Mouse (Mus musculus): ENCODE data around the gene Adamts9.
A peak's percentile ranks its signal among the peaks of the same experiment; 100 is the strongest.

Adamts9 gene

GRCm38 (mm10) chr6:92860285-92860912 is 82.9 kb downstream of the Adamts9 start:
- peak; percentile 42 for DNase-seq (ENCODE audit: low spot score)

GRCm38 (mm10) chr6:92858721-92859510 is 84.4 kb downstream of the Adamts9 start:
- DNase-seq (ENCODE audit: low spot score), result no peak

GRCm38 (mm10) chr6:92857761-92858160 is 85.5 kb downstream of the Adamts9 start:
- no peak for DNase-seq (ENCODE audit: low spot score)

GRCm38 (mm10) chr6:92854873-92855272 is 88.4 kb downstream of the Adamts9 start:
- no peak for DNase-seq (ENCODE audit: low spot score)

- DNase-seq (ENCODE audit: low spot score), result peak; percentile 89
Observed at GRCm38 (mm10) chr6:92850250-92850649, 93.0 kb downstream of the Adamts9 start.

GRCm38 (mm10) chr6:92849208-92849607 is 94.1 kb downstream of the Adamts9 start:
- no peak for DNase-seq (ENCODE audit: low spot score)

GRCm38 (mm10) chr6:92846614-92847013 is 96.7 kb downstream of the Adamts9 start:
- peak; percentile 73 for DNase-seq (ENCODE audit: low spot score)

GRCm38 (mm10) chr6:92845898-92846297 is 97.4 kb downstream of the Adamts9 start:
- no peak for DNase-seq (ENCODE audit: low spot score)

- no peak for DNase-seq (ENCODE audit: low spot score)
Observed at GRCm38 (mm10) chr6:92843474-92843873, 99.8 kb downstream of the Adamts9 start.

GRCm38 (mm10) chr6:92842000-92842399 is 101.3 kb downstream of the Adamts9 start:
- DNase-seq (ENCODE audit: low spot score), result no peak

- DNase-seq (ENCODE audit: low spot score), result no peak
Observed at GRCm38 (mm10) chr6:92831106-92831505, 112.2 kb downstream of the Adamts9 start.

- DNase-seq (ENCODE audit: low spot score), result no peak
Observed at GRCm38 (mm10) chr6:92829148-92829547, 114.1 kb downstream of the Adamts9 start.

- DNase-seq (ENCODE audit: low spot score), result no peak
Observed at GRCm38 (mm10) chr6:92827360-92827759, 115.9 kb downstream of the Adamts9 start.

GRCm38 (mm10) chr6:92826561-92826960 is 116.7 kb downstream of the Adamts9 start:
- no peak for DNase-seq (ENCODE audit: low spot score)

- no peak for DNase-seq (ENCODE audit: low spot score)
Observed at GRCm38 (mm10) chr6:92823991-92824390, 119.3 kb downstream of the Adamts9 start.

- DNase-seq (ENCODE audit: low spot score), result no peak
Observed at GRCm38 (mm10) chr6:92822006-92822405, 121.3 kb downstream of the Adamts9 start.

GRCm38 (mm10) chr6:92821606-92822005 is 121.7 kb downstream of the Adamts9 start:
- no peak for DNase-seq (ENCODE audit: low spot score)

GRCm38 (mm10) chr6:92817661-92818060 is 125.6 kb downstream of the Adamts9 start:
- DNase-seq (ENCODE audit: low spot score), result no peak

GRCm38 (mm10) chr6:92816311-92816751 is 127.0 kb downstream of the Adamts9 start, which contains the start of gene A730049H05Rik:
Gene A730049H05Rik (plus strand): TSS chr6:92816478.
- DNase-seq (ENCODE audit: low spot score), result no peak

GRCm38 (mm10) chr6:92812702-92813370 is 130.5 kb downstream of the Adamts9 start:
- DNase-seq (ENCODE audit: low spot score), result peak; percentile 40

- DNase-seq (ENCODE audit: low spot score), result no peak
Observed at GRCm38 (mm10) chr6:92811566-92811965, 131.7 kb downstream of the Adamts9 start.

- no peak for DNase-seq (ENCODE audit: low spot score)
Observed at GRCm38 (mm10) chr6:92810628-92811027, 132.7 kb downstream of the Adamts9 start.

GRCm38 (mm10) chr6:92809818-92810217 is 133.5 kb downstream of the Adamts9 start:
- DNase-seq (ENCODE audit: low spot score), result no peak

Data from testis, postnatal 14 days (tissue).